Mouse (Mus musculus) forebrain, embryonic 16.5 days (tissue): Measurements from ENCODE around the gene Afap1. TPM values are rescaled to one million over a fixed set of nuclear protein-coding genes. Genes with fewer than 3 reads are reported as not detected.

Experiments
- ATAC-seq: fragments of 200-750 bp; cut with Nextera tagmentation; 2 replicates; pipeline ENCODE4 v1.8.0; 2017; ENCODE audit warnings: mild to moderate bottlenecking, moderate library complexity
- H3K27ac ChIP-seq: fragments of 300-500 bp; sonication (generic); 2 replicates; pipeline ENCODE4 v1.5.1; 2014; ENCODE audit warnings: low read length, control low read depth
- H3K27me3 ChIP-seq: fragments of 300-500 bp; sonication (generic); replicated peaks from 2 replicates; pipeline ENCODE4 v1.6.1; 2014; ENCODE audit warnings: low read length; ENCODE audit not compliant: control insufficient read depth, insufficient read depth
- H3K36me3 ChIP-seq: fragments of 300-500 bp; sonication (generic); 2 replicates; pipeline ENCODE4 v1.6.1; 2014; ENCODE audit not compliant: control insufficient read depth, insufficient read depth
- H3K4me1 ChIP-seq: fragments of 300-500 bp; sonication (generic); replicated peaks from 2 replicates; pipeline ENCODE4 v1.6.1; 2014; ENCODE audit warnings: low read length; ENCODE audit not compliant: control insufficient read depth, insufficient read depth
- H3K4me2 ChIP-seq: fragments of 300-500 bp; sonication (generic); 2 replicates; pipeline ENCODE4 v1.6.1; 2014; ENCODE audit warnings: mild to moderate bottlenecking, low read length, control low read depth
- H3K4me3 ChIP-seq: fragments of 300-500 bp; sonication (generic); replicated peaks from 2 replicates; pipeline ENCODE4 v1.5.1; 2014; ENCODE audit warnings: mild to moderate bottlenecking, low read length, control low read depth
- H3K9ac ChIP-seq: fragments of 300-500 bp; sonication (generic); replicated peaks from 2 replicates; pipeline ENCODE4 v1.6.1; 2014; ENCODE audit warnings: low read depth, low read length, control low read depth
- H3K9me3 ChIP-seq: fragments of 300-500 bp; sonication (generic); 2 replicates; pipeline ENCODE4 v1.6.1; 2016; ENCODE audit warnings: low read length; ENCODE audit not compliant: control insufficient read depth
- WGBS: fragments of 180-500 bp; shearing (Covaris S2); extraction: QIAGEN DNeasy Blood & Tissue Kit; methylation state at CpG from one replicate; pipeline ENCODE4 v1.1.7; 2014; 5-methylcytosine and 5-hydroxymethylcytosine counted together
- polyA plus RNA-seq: library from polyadenylated mRNA; unstranded; fragments of >200 nt; fragmentation: Nextera tagmentation; extraction: Ambion mirVana; gene quantifications from 2 replicates; pipeline ENCODE4 v1.2.1, GENCODE M21; 2015

Gene Afap1
- polyA plus RNA-seq, 1 experiment from 2014 or later: 64.7 TPM

GRCm38 (mm10) chr5:35956268-35956667 lies 63.1 kb downstream of the Afap1 start:
- Histone ChIP-seq H3K9me3 (no peaks in the 10 kb centered on the region), H3K4me2 (no peak overlapping the region), H3K4me1 (peaks cover 24% of the 10 kb centered on the region), H3K27ac (no peak overlapping the region), H3K27me3 (no peaks in the 10 kb centered on the region), H3K36me3 (peaks cover 3% of the 10 kb centered on the region; the same call in 1 of the 2 replicates), H3K4me3 (no peak overlapping the region), H3K9ac (no peak overlapping the region)
- ATAC-seq: no peak
- WGBS: 79% methylated on average over 1 of the region's 1 CpGs

- no peak overlapping the region for H3K9ac ChIP-seq
- no peaks in the 10 kb centered on the region for H3K9me3 ChIP-seq
- no peak for ATAC-seq
- no peak overlapping the region for H3K27ac ChIP-seq
- H3K4me2 ChIP-seq: no peak overlapping the region
- no peaks in the 10 kb centered on the region for H3K27me3 ChIP-seq
- H3K4me1 ChIP-seq: peaks cover 14% of the 10 kb centered on the region
- H3K36me3 ChIP-seq: 0 out of 2 replicates have a peak, but pooled peaks cover 9% of the 10 kb centered on the region
- WGBS: 81% methylated on average over 2 of the region's 2 CpGs
- no peak overlapping the region for H3K4me3 ChIP-seq
Observed at GRCm38 (mm10) chr5:35958681-35959080, 65.6 kb downstream of the Afap1 start.

GRCm38 (mm10) chr5:35960168-35960567 lies 67.0 kb downstream of the Afap1 start:
- WGBS: 71% methylated on average over 8 of the region's 8 CpGs
- Histone ChIP-seq H3K9me3 (no peaks in the 10 kb centered on the region), H3K9ac (no peak overlapping the region), H3K36me3 (peaks cover 12% of the 10 kb centered on the region; the same call in 1 of the 2 replicates), H3K4me2 (no peak overlapping the region), H3K27me3 (no peaks in the 10 kb centered on the region), H3K4me1 (no peaks in the 10 kb centered on the region), H3K27ac (no peak overlapping the region), H3K4me3 (no peak overlapping the region)
- no peak for ATAC-seq

- H3K4me2 ChIP-seq: no peak overlapping the region
- ATAC-seq: no peak
- no peaks in the 10 kb centered on the region for H3K9me3 ChIP-seq
- WGBS: 66% methylated on average over 8 of the region's 8 CpGs
- H3K27ac ChIP-seq: no peak overlapping the region
- no peak overlapping the region for H3K9ac ChIP-seq
- no peak overlapping the region for H3K4me3 ChIP-seq
- no peaks in the 10 kb centered on the region for H3K27me3 ChIP-seq
- H3K4me1 ChIP-seq: no peaks in the 10 kb centered on the region
- H3K36me3 ChIP-seq: peaks cover 15% of the 10 kb centered on the region
Observed at GRCm38 (mm10) chr5:35961271-35961670, 68.2 kb downstream of the Afap1 start.

GRCm38 (mm10) chr5:35963635-35964034 lies 70.5 kb downstream of the Afap1 start:
- H3K9ac ChIP-seq: no peak overlapping the region
- no peak overlapping the region for H3K27ac ChIP-seq
- no peaks in the 10 kb centered on the region for H3K9me3 ChIP-seq
- no peak for ATAC-seq
- no peak overlapping the region for H3K4me2 ChIP-seq
- H3K27me3 ChIP-seq: no peaks in the 10 kb centered on the region
- H3K4me3 ChIP-seq: no peak overlapping the region
- peaks cover 15% of the 10 kb centered on the region for H3K36me3 ChIP-seq
- H3K4me1 ChIP-seq: no peaks in the 10 kb centered on the region
- WGBS: 89% methylated on average over 9 of the region's 9 CpGs

- WGBS: 73% methylated on average over 5 of the region's 5 CpGs
- ATAC-seq: no peak
- no peak overlapping the region for H3K27ac ChIP-seq
- no peak overlapping the region for H3K4me2 ChIP-seq
- H3K4me1 ChIP-seq: no peaks in the 10 kb centered on the region
- H3K36me3 ChIP-seq: peaks cover 19% of the 10 kb centered on the region
- H3K27me3 ChIP-seq: no peaks in the 10 kb centered on the region
- no peak overlapping the region for H3K9ac ChIP-seq
- H3K4me3 ChIP-seq: no peak overlapping the region
- H3K9me3 ChIP-seq: no peaks in the 10 kb centered on the region
Observed at GRCm38 (mm10) chr5:35965036-35965435, 71.9 kb downstream of the Afap1 start.

- Histone ChIP-seq H3K27me3 (no peaks in the 10 kb centered on the region), H3K9me3 (no peaks in the 10 kb centered on the region), H3K36me3 (peaks cover 7% of the 10 kb centered on the region), H3K4me2 (no peak overlapping the region), H3K9ac (no peak overlapping the region), H3K4me3 (no peak overlapping the region), H3K4me1 (peaks cover 7% of the 10 kb centered on the region; the same call in 1 of the 2 replicates), H3K27ac (no peak overlapping the region)
- 81% methylated on average over 3 of the region's 3 CpGs for WGBS
- no peak for ATAC-seq
Observed at GRCm38 (mm10) chr5:35969857-35970256, 76.7 kb downstream of the Afap1 start.

GRCm38 (mm10) chr5:35970380-35971105 lies 77.4 kb downstream of the Afap1 start:
- Histone ChIP-seq H3K4me3 (no peak overlapping the region), H3K36me3 (peaks cover 4% of the 10 kb centered on the region), H3K4me2 (no peak overlapping the region), H3K9ac (0 out of 2 replicates have a peak overlapping the region, but pooled peaks have one; percentile 4), H3K9me3 (no peaks in the 10 kb centered on the region), H3K27ac (peak overlapping the region; percentile 12; the same call in 1 of the 2 replicates), H3K27me3 (no peaks in the 10 kb centered on the region), H3K4me1 (peaks cover 7% of the 10 kb centered on the region; the same call in 1 of the 2 replicates)
- peak; percentile 61 for ATAC-seq
- WGBS: 54% methylated on average over 12 of the region's 12 CpGs

- WGBS: 62% methylated on average over 10 of the region's 10 CpGs
- no peak for ATAC-seq
- H3K36me3 ChIP-seq: peaks cover 10% of the 10 kb centered on the region
Observed at GRCm38 (mm10) chr5:35971841-35972578, 78.9 kb downstream of the Afap1 start.

More at GRCm38 (mm10) chr5:35971841-35972578, 78.9 kb downstream of the Afap1 start:
- Histone ChIP-seq H3K4me3 (no peak overlapping the region), H3K9ac (no peak overlapping the region), H3K4me2 (no peak overlapping the region), H3K27me3 (no peaks in the 10 kb centered on the region), H3K27ac (no peak overlapping the region), H3K9me3 (no peaks in the 10 kb centered on the region), H3K4me1 (peaks cover 7% of the 10 kb centered on the region; the same call in 1 of the 2 replicates)
